Mouse (Mus musculus): ENCODE measurements at regions not wholly inside any gene's neighbourhood (a gene's known extent, or its start where the extent isn't known, plus 50 kb on each side); places are given as distances from the start of the nearest gene placed in this dataset.

- no peaks in the 10 kb centered on the region for H3K9me3 ChIP-seq
- H3K4me2 ChIP-seq: no peak overlapping the region
- no peaks in the 10 kb centered on the region for H3K36me3 ChIP-seq
- H3K4me1 ChIP-seq: 0 out of 2 replicates have a peak, but pooled peaks cover 3% of the 10 kb centered on the region
- no peak overlapping the region for H3K4me3 ChIP-seq
- H3K27ac ChIP-seq: no peak overlapping the region
- ATAC-seq (ENCODE audit: borderline replicate concordance, extremely low read depth, low FRiP score, low TSS enrichment): no peak
- 84% methylated on average over 13 of the region's 13 CpGs for WGBS
- H3K9ac ChIP-seq: no peak overlapping the region
- H3K27me3 ChIP-seq: no peaks in the 10 kb centered on the region
Measured at GRCm38 (mm10) chr13:113736468-113736867, 57.8 kb upstream of the Arl15 start.

GRCm38 (mm10) chr13:113735611-113736285 is 58.6 kb upstream of the Arl15 start:
- H3K4me3 ChIP-seq: no peak overlapping the region

GRCm38 (mm10) chr13:113734134-113734794 is 60.0 kb upstream of the Arl15 start:
- H3K4me2 ChIP-seq: no peak overlapping the region
- no peaks in the 10 kb centered on the region for H3K27me3 ChIP-seq
- H3K4me1 ChIP-seq: 0 out of 2 replicates have a peak, but pooled peaks cover 3% of the 10 kb centered on the region
- no peaks in the 10 kb centered on the region for H3K36me3 ChIP-seq
- peak; percentile 55; the same call in 1 of the 2 replicates for ATAC-seq (ENCODE audit: borderline replicate concordance, extremely low read depth, low FRiP score, low TSS enrichment)
- H3K27ac ChIP-seq: no peak overlapping the region
- no peak overlapping the region for H3K4me3 ChIP-seq
- H3K9me3 ChIP-seq: no peaks in the 10 kb centered on the region
- H3K9ac ChIP-seq: no peak overlapping the region
- WGBS: 22% methylated on average over 5 of the region's 5 CpGs

More at GRCm38 (mm10) chr13:113735611-113736285, 58.6 kb upstream of the Arl15 start:
- 0 out of 2 replicates have a peak, but pooled peaks cover 3% of the 10 kb centered on the region for H3K4me1 ChIP-seq
- 65% methylated on average over 18 of the region's 18 CpGs for WGBS
- no peak for ATAC-seq (ENCODE audit: borderline replicate concordance, extremely low read depth, low FRiP score, low TSS enrichment)
- no peaks in the 10 kb centered on the region for H3K27me3 ChIP-seq
- no peaks in the 10 kb centered on the region for H3K9me3 ChIP-seq
- H3K4me2 ChIP-seq: no peak overlapping the region
- no peaks in the 10 kb centered on the region for H3K36me3 ChIP-seq
- no peak overlapping the region for H3K9ac ChIP-seq
- no peak overlapping the region for H3K27ac ChIP-seq

- no peak overlapping the region for H3K4me3 ChIP-seq
- no peaks in the 10 kb centered on the region for H3K27me3 ChIP-seq
- ATAC-seq (ENCODE audit: borderline replicate concordance, extremely low read depth, low FRiP score, low TSS enrichment): no peak
- H3K36me3 ChIP-seq: no peaks in the 10 kb centered on the region
- WGBS: 52% methylated on average over 2 of the region's 2 CpGs
- H3K27ac ChIP-seq: no peak overlapping the region
- H3K4me1 ChIP-seq: 0 out of 2 replicates have a peak, but pooled peaks cover 3% of the 10 kb centered on the region
- H3K4me2 ChIP-seq: no peak overlapping the region
- H3K9me3 ChIP-seq: no peaks in the 10 kb centered on the region
- H3K9ac ChIP-seq: no peak overlapping the region
Measured at GRCm38 (mm10) chr13:113733734-113734133, 60.6 kb upstream of the Arl15 start.

GRCm38 (mm10) chr13:113730776-113731400 is 63.4 kb upstream of the Arl15 start:
- Histone ChIP-seq H3K9ac (no peak overlapping the region), H3K27me3 (no peaks in the 10 kb centered on the region), H3K4me3 (no peak overlapping the region), H3K9me3 (no peaks in the 10 kb centered on the region), H3K4me1 (peaks cover 6% of the 10 kb centered on the region; the same call in 1 of the 2 replicates), H3K36me3 (no peaks in the 10 kb centered on the region), H3K27ac (no peak overlapping the region), H3K4me2 (no peak overlapping the region)
- WGBS: 54% methylated on average over 8 of the region's 8 CpGs
- ATAC-seq (ENCODE audit: borderline replicate concordance, extremely low read depth, low FRiP score, low TSS enrichment): no peak

- no peak overlapping the region for H3K27ac ChIP-seq
Measured at GRCm38 (mm10) chr13:113730062-113730775, 64.1 kb upstream of the Arl15 start.

GRCm38 (mm10) chr13:113729574-113729973 is 64.7 kb upstream of the Arl15 start:
- H3K4me3 ChIP-seq: no peak overlapping the region
- 76% methylated on average over 1 of the region's 1 CpGs for WGBS
- no peaks in the 10 kb centered on the region for H3K36me3 ChIP-seq
- peaks cover 6% of the 10 kb centered on the region; the same call in 1 of the 2 replicates for H3K4me1 ChIP-seq
- no peak for ATAC-seq (ENCODE audit: borderline replicate concordance, extremely low read depth, low FRiP score, low TSS enrichment)
- no peaks in the 10 kb centered on the region for H3K9me3 ChIP-seq
- H3K27me3 ChIP-seq: no peaks in the 10 kb centered on the region
- H3K9ac ChIP-seq: no peak overlapping the region
- no peak overlapping the region for H3K27ac ChIP-seq
- H3K4me2 ChIP-seq: no peak overlapping the region

More at GRCm38 (mm10) chr13:113730062-113730775, 64.1 kb upstream of the Arl15 start:
- Histone ChIP-seq H3K36me3 (no peaks in the 10 kb centered on the region), H3K4me3 (no peak overlapping the region), H3K9ac (no peak overlapping the region), H3K4me1 (peaks cover 6% of the 10 kb centered on the region; the same call in 1 of the 2 replicates), H3K9me3 (no peaks in the 10 kb centered on the region), H3K4me2 (no peak overlapping the region), H3K27me3 (no peaks in the 10 kb centered on the region)
- WGBS: 79% methylated on average over 6 of the region's 6 CpGs
- no peak for ATAC-seq (ENCODE audit: borderline replicate concordance, extremely low read depth, low FRiP score, low TSS enrichment)

GRCm38 (mm10) chr13:113728111-113728510 is 64.6 kb upstream of the Hspb3 start:
- Histone ChIP-seq H3K9ac (no peak overlapping the region), H3K4me2 (no peak overlapping the region), H3K27ac (no peak overlapping the region), H3K27me3 (no peaks in the 10 kb centered on the region), H3K4me1 (peaks cover 3% of the 10 kb centered on the region; the same call in 1 of the 2 replicates), H3K36me3 (no peaks in the 10 kb centered on the region), H3K9me3 (no peaks in the 10 kb centered on the region), H3K4me3 (no peak overlapping the region)
- ATAC-seq (ENCODE audit: borderline replicate concordance, extremely low read depth, low FRiP score, low TSS enrichment): no peak
- 41% methylated on average over 5 of the region's 5 CpGs for WGBS

GRCm38 (mm10) chr13:113724881-113725837 is 61.7 kb upstream of the Hspb3 start:
- Histone ChIP-seq H3K4me3 (no peak overlapping the region), H3K27me3 (no peaks in the 10 kb centered on the region), H3K9ac (no peak overlapping the region), H3K4me2 (no peak overlapping the region), H3K36me3 (no peaks in the 10 kb centered on the region), H3K4me1 (peaks cover 3% of the 10 kb centered on the region; the same call in 1 of the 2 replicates), H3K9me3 (no peaks in the 10 kb centered on the region), H3K27ac (no peak overlapping the region)
- ATAC-seq (ENCODE audit: borderline replicate concordance, extremely low read depth, low FRiP score, low TSS enrichment): no peak
- WGBS: 71% methylated on average over 6 of the region's 6 CpGs

GRCm38 (mm10) chr13:113715231-113715630 is 51.8 kb upstream of the Hspb3 start:
- Histone ChIP-seq H3K4me1 (no peaks in the 10 kb centered on the region), H3K4me3 (no peak overlapping the region), H3K27me3 (no peaks in the 10 kb centered on the region), H3K36me3 (no peaks in the 10 kb centered on the region), H3K9me3 (no peaks in the 10 kb centered on the region), H3K9ac (no peak overlapping the region), H3K4me2 (no peak overlapping the region), H3K27ac (no peak overlapping the region)
- WGBS: 80% methylated on average over 4 of the region's 4 CpGs
- ATAC-seq (ENCODE audit: borderline replicate concordance, extremely low read depth, low FRiP score, low TSS enrichment): no peak

GRCm38 (mm10) chr13:113713844-113714243 is 50.4 kb upstream of the Hspb3 start:
- Histone ChIP-seq H3K9ac (no peak overlapping the region), H3K4me2 (no peak overlapping the region), H3K4me3 (no peak overlapping the region), H3K27me3 (no peaks in the 10 kb centered on the region), H3K27ac (no peak overlapping the region), H3K4me1 (no peaks in the 10 kb centered on the region), H3K9me3 (no peaks in the 10 kb centered on the region), H3K36me3 (no peaks in the 10 kb centered on the region)
- ATAC-seq (ENCODE audit: borderline replicate concordance, extremely low read depth, low FRiP score, low TSS enrichment): no peak
- 46% methylated on average over 4 of the region's 4 CpGs for WGBS

Measured in lung, embryonic 15.5 days (tissue).